Mouse (Mus musculus): ENCODE results near the gene Gtse1. TPM values are rescaled to one million over a fixed set of nuclear protein-coding genes. Genes with fewer than 3 reads are reported as not detected.
A peak's percentile ranks its signal among the peaks of the same experiment; 100 is the strongest.

Gene Gtse1
- polyA plus RNA-seq, 1 experiment, result 1.0 TPM

- Histone ChIP-seq H3K27ac (ENCODE audit: insufficient read depth, low read length) (no peak overlapping the region), H3K4me1 (ENCODE audit: control insufficient read depth, insufficient read depth, low read length) (no peaks in the 10 kb centered on the region), H3K4me3 (ENCODE audit: insufficient read depth, low read length) (no peak overlapping the region)
- TF ChIP-seq CTCF (IDR thresholded peaks at IDR 0.05; ENCODE audit: extremely low read depth, insufficient read depth, low read length) (no peak), POLR2A (IDR thresholded peaks at IDR 0.05; ENCODE audit: extremely low read depth, insufficient read depth, low read length) (no peak)
Observed at GRCm38 (mm10) chr15:85893871-85894270, 34.3 kb downstream of the Gtse1 start.

DNA sequence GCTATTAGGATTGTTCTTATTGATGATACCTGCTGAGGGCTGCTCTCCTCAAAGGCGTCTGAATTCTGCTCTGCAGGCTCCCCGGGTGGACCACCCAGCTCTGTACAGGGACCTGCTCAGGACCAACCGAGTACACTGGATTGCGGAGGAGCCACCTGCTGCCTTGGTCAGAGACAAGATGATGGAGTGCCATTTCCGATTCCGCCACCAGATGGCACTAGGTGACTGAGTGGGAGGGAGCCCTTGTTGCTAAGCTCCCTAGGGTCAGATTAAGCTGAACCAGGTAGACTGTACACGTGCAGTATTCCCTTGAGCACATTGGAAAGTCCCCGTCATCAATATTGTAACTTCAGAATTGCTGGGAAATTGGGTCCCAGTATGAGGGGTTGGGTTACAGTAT is 36.7 kb downstream of the Gtse1 start:
- H3K4me1 ChIP-seq (ENCODE audit: control insufficient read depth, insufficient read depth, low read length), result no peaks in the 10 kb centered on the region; the same call in 1 of the 2 replicates
- no peak overlapping the region for H3K4me3 ChIP-seq (ENCODE audit: insufficient read depth, low read length)
- TF ChIP-seq POLR2A (IDR thresholded peaks at IDR 0.05; ENCODE audit: extremely low read depth, insufficient read depth, low read length) (no peak), CTCF (IDR thresholded peaks at IDR 0.05; ENCODE audit: extremely low read depth, insufficient read depth, low read length) (peak; percentile 96)
- no peak overlapping the region for H3K27ac ChIP-seq (ENCODE audit: insufficient read depth, low read length)

- no peak overlapping the region for H3K27ac ChIP-seq (ENCODE audit: insufficient read depth, low read length)
- TF ChIP-seq POLR2A (IDR thresholded peaks at IDR 0.05; ENCODE audit: extremely low read depth, insufficient read depth, low read length), result no peak
- TF ChIP-seq CTCF (IDR thresholded peaks at IDR 0.05; ENCODE audit: extremely low read depth, insufficient read depth, low read length), result no peak
- no peak overlapping the region for H3K4me3 ChIP-seq (ENCODE audit: insufficient read depth, low read length)
- no peaks in the 10 kb centered on the region; the same call in 1 of the 2 replicates for H3K4me1 ChIP-seq (ENCODE audit: control insufficient read depth, insufficient read depth, low read length)
Observed at GRCm38 (mm10) chr15:85897113-85897512, 37.6 kb downstream of the Gtse1 start.

- H3K4me3 ChIP-seq (ENCODE audit: insufficient read depth, low read length), result no peak overlapping the region
- no peak for TF ChIP-seq POLR2A (IDR thresholded peaks at IDR 0.05; ENCODE audit: extremely low read depth, insufficient read depth, low read length)
- no peak for TF ChIP-seq CTCF (IDR thresholded peaks at IDR 0.05; ENCODE audit: extremely low read depth, insufficient read depth, low read length)
- H3K4me1 ChIP-seq (ENCODE audit: control insufficient read depth, insufficient read depth, low read length), result no peaks in the 10 kb centered on the region; the same call in 1 of the 2 replicates
- no peak overlapping the region for H3K27ac ChIP-seq (ENCODE audit: insufficient read depth, low read length)
Observed at GRCm38 (mm10) chr15:85899396-85899795, 39.9 kb downstream of the Gtse1 start.

DNA sequence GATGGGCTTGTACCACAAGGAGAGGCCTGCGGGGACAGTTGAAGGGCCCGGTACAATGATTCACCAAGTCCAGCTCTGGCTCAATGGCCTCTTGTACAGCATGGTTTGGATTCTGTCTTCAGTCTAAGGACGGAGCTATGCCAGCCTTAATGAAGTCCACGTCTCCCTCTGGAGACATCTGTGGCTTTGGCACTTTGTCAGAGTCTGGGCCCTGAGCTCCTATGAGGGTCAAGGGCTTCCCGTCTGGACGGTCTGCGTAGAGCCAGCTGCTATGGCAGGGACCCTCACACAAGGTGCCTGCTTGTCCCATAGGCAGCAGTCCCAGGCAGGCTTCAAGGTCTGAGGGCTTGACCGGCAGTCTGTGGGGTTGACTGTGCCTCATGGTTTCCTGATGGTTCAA is 40.8 kb downstream of the Gtse1 start:
- Histone ChIP-seq H3K4me1 (ENCODE audit: control insufficient read depth, insufficient read depth, low read length) (no peaks in the 10 kb centered on the region; the same call in 1 of the 2 replicates), H3K27ac (ENCODE audit: insufficient read depth, low read length) (no peak overlapping the region), H3K4me3 (ENCODE audit: insufficient read depth, low read length) (no peak overlapping the region)
- TF ChIP-seq CTCF (IDR thresholded peaks at IDR 0.05; ENCODE audit: extremely low read depth, insufficient read depth, low read length) (no peak), POLR2A (IDR thresholded peaks at IDR 0.05; ENCODE audit: extremely low read depth, insufficient read depth, low read length) (no peak)

GRCm38 (mm10) chr15:85900801-85901200 is 41.3 kb downstream of the Gtse1 start:
- H3K4me3 ChIP-seq (ENCODE audit: insufficient read depth, low read length), result no peak overlapping the region
- TF ChIP-seq CTCF (IDR thresholded peaks at IDR 0.05; ENCODE audit: extremely low read depth, insufficient read depth, low read length) (no peak), POLR2A (IDR thresholded peaks at IDR 0.05; ENCODE audit: extremely low read depth, insufficient read depth, low read length) (no peak)
- no peaks in the 10 kb centered on the region; the same call in 1 of the 2 replicates for H3K4me1 ChIP-seq (ENCODE audit: control insufficient read depth, insufficient read depth, low read length)
- H3K27ac ChIP-seq (ENCODE audit: insufficient read depth, low read length), result no peak overlapping the region

GRCm38 (mm10) chr15:85902505-85902904 is 43.0 kb downstream of the Gtse1 start:
- TF ChIP-seq POLR2A (IDR thresholded peaks at IDR 0.05; ENCODE audit: extremely low read depth, insufficient read depth, low read length) (no peak), CTCF (IDR thresholded peaks at IDR 0.05; ENCODE audit: extremely low read depth, insufficient read depth, low read length) (no peak)
- no peak overlapping the region for H3K27ac ChIP-seq (ENCODE audit: insufficient read depth, low read length)

GRCm38 (mm10) chr15:85903826-85904225 is 44.3 kb downstream of the Gtse1 start:
- H3K4me3 ChIP-seq (ENCODE audit: insufficient read depth, low read length), result no peak overlapping the region
- TF ChIP-seq CTCF (IDR thresholded peaks at IDR 0.05; ENCODE audit: extremely low read depth, insufficient read depth, low read length) (peak; percentile 53), POLR2A (IDR thresholded peaks at IDR 0.05; ENCODE audit: extremely low read depth, insufficient read depth, low read length) (no peak)
- H3K4me1 ChIP-seq (ENCODE audit: control insufficient read depth, insufficient read depth, low read length), result no peaks in the 10 kb centered on the region; the same call in 1 of the 2 replicates
- no peak overlapping the region for H3K27ac ChIP-seq (ENCODE audit: insufficient read depth, low read length)

More at GRCm38 (mm10) chr15:85902505-85902904, 43.0 kb downstream of the Gtse1 start:
- Histone ChIP-seq H3K4me3 (ENCODE audit: insufficient read depth, low read length) (no peak overlapping the region), H3K4me1 (ENCODE audit: control insufficient read depth, insufficient read depth, low read length) (no peaks in the 10 kb centered on the region; the same call in 1 of the 2 replicates)

DNA sequence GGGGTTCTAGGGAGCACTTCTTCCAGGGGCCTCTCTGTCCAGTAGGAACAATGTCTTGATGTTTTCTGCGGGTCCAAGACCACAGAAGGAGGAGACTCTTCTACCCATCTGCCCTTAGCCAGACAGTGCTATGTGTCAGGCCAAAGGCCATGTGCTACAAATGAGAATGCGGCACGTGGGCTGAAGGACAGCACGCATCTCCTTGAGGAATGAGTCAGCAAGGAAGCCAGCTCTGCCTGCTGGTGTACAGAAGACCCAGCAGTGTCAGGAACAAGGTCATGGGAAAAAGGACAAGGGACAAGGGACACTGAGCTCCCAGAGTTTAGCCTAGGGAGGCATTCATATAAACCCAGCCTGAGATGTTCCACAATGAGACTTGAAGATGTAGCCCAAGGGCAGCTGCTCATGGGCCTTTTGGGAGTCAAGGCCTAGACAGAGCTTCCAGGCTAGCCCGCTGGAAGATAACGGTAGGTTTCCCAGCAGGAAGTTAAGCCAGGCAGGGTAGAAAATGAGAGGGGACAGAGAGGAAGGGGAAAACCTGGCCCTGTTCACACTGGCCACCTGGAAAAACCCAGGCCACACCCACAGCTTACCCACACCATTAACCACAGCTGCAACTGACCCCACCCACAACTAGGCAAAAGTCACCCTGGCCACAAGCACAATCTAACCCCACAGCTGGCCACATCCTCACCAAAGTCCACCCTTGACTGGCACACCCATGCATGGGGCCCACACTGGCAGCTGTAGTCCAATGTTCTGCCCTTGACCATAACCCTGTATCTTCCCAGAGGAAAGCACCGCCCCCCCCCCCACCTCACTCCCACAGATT is 49.3 kb downstream of the Gtse1 start:
- no peak for TF ChIP-seq CTCF (IDR thresholded peaks at IDR 0.05; ENCODE audit: extremely low read depth, insufficient read depth, low read length)
- Histone ChIP-seq H3K4me1 (ENCODE audit: control insufficient read depth, insufficient read depth, low read length) (no peaks in the 10 kb centered on the region), H3K4me3 (ENCODE audit: insufficient read depth, low read length) (no peak overlapping the region), H3K27ac (ENCODE audit: insufficient read depth, low read length) (no peak overlapping the region)

DNA sequence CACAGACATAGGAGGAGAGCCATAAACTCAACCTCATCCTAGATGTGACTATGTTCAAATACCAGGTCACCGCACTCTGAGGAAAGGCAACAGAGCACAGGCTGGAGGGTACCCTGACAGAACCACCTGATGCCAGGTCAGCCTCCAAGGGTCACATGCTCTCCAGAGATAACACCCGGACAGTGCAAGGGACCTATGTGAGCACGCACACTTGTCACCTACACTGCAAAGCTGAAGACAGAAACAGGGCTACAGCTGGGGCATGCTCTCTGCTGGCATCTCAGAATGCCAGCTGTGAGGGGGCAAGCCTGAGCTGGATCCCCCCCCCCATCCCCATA is 49.9 kb downstream of the Gtse1 start:
- TF ChIP-seq POLR2A (IDR thresholded peaks at IDR 0.05; ENCODE audit: extremely low read depth, insufficient read depth, low read length) (no peak), CTCF (IDR thresholded peaks at IDR 0.05; ENCODE audit: extremely low read depth, insufficient read depth, low read length) (no peak)
- no peak overlapping the region for H3K27ac ChIP-seq (ENCODE audit: insufficient read depth, low read length)
- H3K4me3 ChIP-seq (ENCODE audit: insufficient read depth, low read length), result no peak overlapping the region
- H3K4me1 ChIP-seq (ENCODE audit: control insufficient read depth, insufficient read depth, low read length), result no peaks in the 10 kb centered on the region
